ENCODE assay signal across 5 mouse cellular contexts in genomic region chr14:33722379-33723145, GRCm38 (mm10).
DNase-seq lines count a peak whose midpoint lies in the region; ATAC-seq and TF ChIP-seq lines count a peak whose summit lies in the region.
"Not testable (repeated sequence)": the region's sequence is repeated elsewhere in the genome, so short reads cannot be mapped to it uniquely, and the experiment has no call there.

No protein-coding gene starts in this region.

- H3K9ac ChIP-seq in intestine, embryonic 16.5 days (ENCODE audit: low read depth, low read length), result not testable (repeated sequence)

- H3K36me3 ChIP-seq in intestine, embryonic 16.5 days (ENCODE audit: control insufficient read depth, insufficient read depth, low read length); kidney, adult 2 months (ENCODE audit: control insufficient read depth, insufficient read depth, low read length); testis, adult 2 months (ENCODE audit: control insufficient read depth, insufficient read depth, low read length): not testable (repeated sequence)

- not testable (repeated sequence) for TF ChIP-seq CTCF in kidney, adult 2 months (conservative IDR thresholded peaks at IDR 0.05; ENCODE audit: insufficient read depth, insufficient read length, low read depth, low read length); testis, adult 2 months (IDR thresholded peaks at IDR 0.05; ENCODE audit: control insufficient read depth, insufficient read depth, insufficient replicate concordance, low read depth, low read length)

- 52% methylated on average over 5 of the region's 5 CpGs for WGBS in intestine, embryonic 16.5 days
- WGBS in kidney, adult 2 months, result 80% methylated on average over 5 of the region's 5 CpGs

- peak; percentile 21 for DNase-seq in ZHBTc4 (ENCODE audit: low read depth, low spot score)
- peak; percentile 78 for DNase-seq in heart, adult 11 months
- DNase-seq in kidney, adult 2 months, result peak; percentile 16

- not testable (repeated sequence) for TF ChIP-seq POLR2A in kidney, adult 2 months (IDR thresholded peaks at IDR 0.05; ENCODE audit: low read depth, low read length); testis, adult 2 months (IDR thresholded peaks at IDR 0.05; ENCODE audit: control insufficient read depth, low read depth, low read length)

- H3K4me2 ChIP-seq in intestine, embryonic 16.5 days (ENCODE audit: low read depth, low read length), result not testable (repeated sequence)

- H3K9me3 ChIP-seq in intestine, embryonic 16.5 days (ENCODE audit: control insufficient read depth, low read length), result not testable (repeated sequence)

- H3K4me1 ChIP-seq in intestine, embryonic 16.5 days (ENCODE audit: control insufficient read depth, insufficient read depth, low read length); kidney, adult 2 months (ENCODE audit: control insufficient read depth, insufficient read depth, low read length); testis, adult 2 months (ENCODE audit: control insufficient read depth, insufficient read depth, low read length): not testable (repeated sequence)

- H3K27me3 ChIP-seq in intestine, embryonic 16.5 days (replicated peaks; ENCODE audit: control insufficient read depth, insufficient read depth, low read length); kidney, adult 2 months (replicated peaks; ENCODE audit: control insufficient read depth, insufficient read depth, low read length); testis, adult 2 months (ENCODE audit: control insufficient read depth, insufficient read depth, low read length): not testable (repeated sequence)

- peak; percentile 80 for ATAC-seq in intestine, embryonic 16.5 days

- H3K27ac ChIP-seq in intestine, embryonic 16.5 days (ENCODE audit: low read length), result 0 out of 2 replicates have a peak overlapping the region, but pooled peaks have one; percentile 11
- H3K27ac ChIP-seq in kidney, adult 2 months (ENCODE audit: insufficient read depth, low read depth, low read length); testis, adult 2 months (ENCODE audit: control insufficient read depth, insufficient read depth, low read depth, low read length): not testable (repeated sequence)

- not testable (repeated sequence) for H3K4me3 ChIP-seq in intestine, embryonic 16.5 days (ENCODE audit: low read length); kidney, adult 2 months (ENCODE audit: insufficient read depth, low read depth, low read length)
- peak overlapping the region; percentile 45 for H3K4me3 ChIP-seq in testis, adult 2 months (ENCODE audit: control insufficient read depth, low read depth, low read length)

Comparison
In these comparisons a context has a peak if more than half of its experiments do, and no peak if none do; other contexts are left out.
1. DNase-seq: peak in every context shown above with its lines; median percentile 78 in heart, adult 11 months; 21 in ZHBTc4; 16 in kidney, adult 2 months.